In the genomic region with DNA sequence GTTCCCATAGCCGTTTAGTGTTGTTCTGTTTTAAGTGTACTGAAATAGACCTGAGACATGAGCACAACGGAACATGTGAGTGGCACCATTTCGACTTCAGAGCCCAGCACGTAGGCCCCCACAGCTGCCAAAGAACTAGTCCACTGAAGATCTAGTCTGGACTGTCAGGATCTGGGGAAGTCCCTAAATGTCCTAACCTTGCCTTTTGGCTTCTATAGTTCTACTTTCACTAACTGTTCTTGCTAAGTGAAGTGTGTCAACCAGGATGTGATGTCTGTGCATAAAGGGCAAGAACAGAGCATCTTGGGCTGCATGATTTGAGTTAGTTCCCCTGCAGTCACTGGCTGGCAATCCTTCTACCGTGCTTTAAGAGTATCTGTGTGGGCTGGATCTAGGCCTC, we compare ENCODE assay signal across 16 mouse cellular contexts. TPM values are rescaled to one million over a fixed set of nuclear protein-coding genes. Genes with fewer than 3 reads are reported as not detected.
DNase-seq lines count a peak whose midpoint lies in the region; ATAC-seq and TF ChIP-seq lines count a peak whose summit lies in the region.
"Had no signal": no experiment of that assay in that cellular context is flagged by ENCODE, and none has a peak within 500 bp of the region (broad histone marks: within the 10 kb centered on the region; RNA-seq: fewer than 3 reads in every experiment).

No protein-coding gene starts in this region.

- no peaks in the 10 kb centered on the region; the same call in 1 of the 2 replicates for H3K36me3 ChIP-seq in spleen, adult 2 months (ENCODE audit: control insufficient read depth, insufficient read depth, low read length)
- peaks cover 0 to 7% of the 10 kb centered on the region in 2 experiments for H3K36me3 ChIP-seq in CH12.LX (replicated peaks in 1 of 2; ENCODE audit: control insufficient read depth in 1 of 2, insufficient read depth in 1 of 2, low read length in 1 of 2)
- no peaks in the 10 kb centered on the region for H3K36me3 ChIP-seq in forebrain, embryonic 11.5 days (ENCODE audit: control insufficient read depth, insufficient read depth, low read length)
- H3K36me3 ChIP-seq in heart, embryonic 10.5 days, result no peaks in the 10 kb centered on the region
- H3K36me3 ChIP-seq: forebrain, embryonic 10.5 days; forebrain, embryonic 15.5 days; heart, embryonic 13.5 days; intestine, embryonic 15.5 days had no signal

- WGBS in spleen, adult 2 months, result 34% methylated on average over 5 of the region's 5 CpGs
- WGBS in forebrain, embryonic 11.5 days, result 84% methylated on average over 5 of the region's 5 CpGs
- 78% methylated on average over 5 of the region's 5 CpGs for WGBS in heart, embryonic 10.5 days

- no peak; the same call in 1 of the 2 replicates for TF ChIP-seq POLR2A in spleen, adult 2 months (IDR thresholded peaks at IDR 0.05; ENCODE audit: low read depth, low read length)
- no peak for TF ChIP-seq POLR2A in CH12.LX (IDR thresholded peaks at IDR 0.05; ENCODE audit: low read depth, low read length)

- peak; percentile 82 for TF ChIP-seq EP300 in CH12.LX (IDR thresholded peaks at IDR 0.05; ENCODE audit: low read length)

- in situ Hi-C loops in CH12.LX (cut with MboI; ENCODE audit: low pct_ligation_motif_present, low pct_unique_long_range_greater_than_20kb, low sequenced_read_pairs), result loop anchor here (5.0 to 10.0 kb wide), 3 partner anchors 34 to 196 kb away; no protein-coding TSS in a partner anchor

- no peak overlapping the region for H3K4me3 ChIP-seq in spleen, adult 2 months (ENCODE audit: extremely low read depth, insufficient read depth, insufficient read length)
- H3K4me3 ChIP-seq in CH12.LX (replicated peaks in 1 of 3; ENCODE audit: low read depth in 2 of 3, low read length in 2 of 3, poor library complexity in 1 of 3), result no peak overlapping the region
- H3K4me3 ChIP-seq in forebrain, embryonic 11.5 days (ENCODE audit: low read depth, low read length), result no peak overlapping the region
- H3K4me3 ChIP-seq in heart, embryonic 10.5 days, result no peak overlapping the region
- H3K4me3 ChIP-seq: erythroblast, embryonic 14.5 days; forebrain, embryonic 10.5 days; forebrain, embryonic 15.5 days; heart, embryonic 13.5 days; intestine, embryonic 15.5 days had no signal

- peaks cover 41% of the 10 kb centered on the region; the same call in 1 of the 2 replicates for H3K4me1 ChIP-seq in spleen, adult 2 months (ENCODE audit: control insufficient read depth, insufficient read depth, insufficient read length)
- peaks cover 24 to 62% of the 10 kb centered on the region in 2 experiments for H3K4me1 ChIP-seq in CH12.LX (ENCODE audit: control insufficient read depth in 1 of 2, insufficient read depth in 2 of 2)
- peaks cover 8% of the 10 kb centered on the region; the same call in 1 of the 2 replicates for H3K4me1 ChIP-seq in forebrain, embryonic 11.5 days (replicated peaks; ENCODE audit: control insufficient read depth, insufficient read depth, low read length)
- H3K4me1 ChIP-seq in heart, embryonic 10.5 days, result peaks cover 11% of the 10 kb centered on the region

- no peaks in the 10 kb centered on the region; the same call in 1 of the 2 replicates for H3K79me2 ChIP-seq in CH12.LX (replicated peaks; ENCODE audit: control insufficient read depth, extremely low read depth, insufficient read depth, poor library complexity, severe bottlenecking)

- H3K27ac ChIP-seq in spleen, adult 2 months (ENCODE audit: insufficient read depth, low read length), result peak overlapping the region; percentile 90
- H3K27ac ChIP-seq in CH12.LX (ENCODE audit: insufficient read depth, low read depth), result peak overlapping the region; percentile 74
- H3K27ac ChIP-seq in forebrain, embryonic 11.5 days (ENCODE audit: low read depth, low read length), result no peak overlapping the region
- H3K27ac ChIP-seq in heart, embryonic 10.5 days, result no peak overlapping the region
- H3K27ac ChIP-seq: forebrain, embryonic 10.5 days; forebrain, embryonic 15.5 days; heart, embryonic 13.5 days; hindbrain, postnatal 0 days; intestine, embryonic 15.5 days had no signal

- dilution Hi-C loops in CH12.LX (cut with MboI; ENCODE audit: extremely low pct_ligation_motif_present, extremely low pct_unique_long_range_greater_than_20kb, low sequenced_read_pairs), result no loop called here

- no peaks in the 10 kb centered on the region for H3K27me3 ChIP-seq in spleen, adult 2 months (ENCODE audit: control insufficient read depth, insufficient read depth, low read length)
- H3K27me3 ChIP-seq in CH12.LX (replicated peaks), result no peaks in the 10 kb centered on the region
- no peaks in the 10 kb centered on the region for H3K27me3 ChIP-seq in forebrain, embryonic 11.5 days (ENCODE audit: control insufficient read depth, insufficient read depth, low read length)
- peaks cover 8% of the 10 kb centered on the region for H3K27me3 ChIP-seq in heart, embryonic 10.5 days (ENCODE audit: insufficient read depth, poor library complexity, severe bottlenecking)
- H3K27me3 ChIP-seq: forebrain, embryonic 15.5 days; intestine, embryonic 15.5 days; Patski had no signal

- peak overlapping the region; percentile 58 for H3K4me2 ChIP-seq in CH12.LX (ENCODE audit: insufficient read depth, low read depth, poor library complexity, severe bottlenecking)
- H3K4me2 ChIP-seq in forebrain, embryonic 11.5 days (ENCODE audit: low read depth, low read length, severe bottlenecking), result no peak overlapping the region
- H3K4me2 ChIP-seq: forebrain, embryonic 15.5 days; intestine, embryonic 15.5 days had no signal

- no peaks in the 10 kb centered on the region for H3K9me3 ChIP-seq in CH12.LX (replicated peaks; ENCODE audit: low read length)
- no peaks in the 10 kb centered on the region for H3K9me3 ChIP-seq in forebrain, embryonic 11.5 days (ENCODE audit: control insufficient read depth, low read length)
- no peaks in the 10 kb centered on the region for H3K9me3 ChIP-seq in heart, embryonic 10.5 days
- H3K9me3 ChIP-seq: forebrain, embryonic 10.5 days; forebrain, embryonic 15.5 days; heart, embryonic 13.5 days; intestine, embryonic 15.5 days had no signal

- no peak for TF ChIP-seq CTCF in spleen, adult 2 months (IDR thresholded peaks at IDR 0.05; ENCODE audit: extremely low read depth, insufficient read depth, insufficient read length, insufficient replicate concordance)
- TF ChIP-seq CTCF in CH12.LX (conservative IDR thresholded peaks at IDR 0.05 in 1 of 2, IDR thresholded peaks at IDR 0.05 in 1 of 2; ENCODE audit: low read depth in 2 of 2, low read length in 2 of 2), result no peak

- peak; percentile 27; the same call in 1 of the 2 replicates for ATAC-seq in erythroblast, adult 5-6 weeks (replicated peaks; ENCODE audit: low FRiP score, poor library complexity, severe bottlenecking)
- peak; percentile 22 for ATAC-seq in neutrophil, adult 5-6 weeks (ENCODE audit: extremely low read depth, insufficient number of reproducible peaks, low FRiP score, poor library complexity, severe bottlenecking)
- no peak for ATAC-seq in forebrain, embryonic 11.5 days (replicated peaks; ENCODE audit: low FRiP score)
- ATAC-seq: intestine, embryonic 15.5 days had no signal

- no peak; the same call in 1 of the 2 replicates for TF ChIP-seq RAD21 in CH12.LX (IDR thresholded peaks at IDR 0.05; ENCODE audit: low read depth, low read length)

- DNase-seq in spleen, adult 2 months (ENCODE audit: low read depth in 1 of 2, low spot score in 2 of 2), result peak; percentile 49 to 71
- no peak for DNase-seq in spleen, adult 12 weeks (ENCODE audit: low spot score)
- DNase-seq in CH12.LX (ENCODE audit: extremely low read depth), result peak; percentile 94
- DNase-seq in embryo, embryonic 9.5 days (ENCODE audit: extremely low spot score), result no peak
- no peak for DNase-seq in forebrain, embryonic 11.5 days (ENCODE audit: low spot score)
- DNase-seq in heart, embryonic 10.5 days (ENCODE audit: low spot score), result no peak

- H3K9ac ChIP-seq in CH12.LX (ENCODE audit: insufficient read depth, low read depth), result no peak overlapping the region
- H3K9ac ChIP-seq in forebrain, embryonic 11.5 days (ENCODE audit: low read length), result no peak overlapping the region
- H3K9ac ChIP-seq: forebrain, embryonic 15.5 days; intestine, embryonic 15.5 days had no signal

TF ChIP-seq in CH12.LX, 34 proteins besides CTCF, POLR2A, EP300 and RAD21 (continues in another document):
- TF ChIP-seq MXI1 (IDR thresholded peaks at IDR 0.05; ENCODE audit: low read depth, low read length) (no peak; the same call in 1 of the 2 replicates), ETS1 (conservative IDR thresholded peaks at IDR 0.05; ENCODE audit: low read depth, low read length) (peak; percentile 89), NELFE (IDR thresholded peaks at IDR 0.05; ENCODE audit: low read depth, low read length) (peak; percentile 35; the same call in 1 of the 2 replicates), USF2 (conservative IDR thresholded peaks at IDR 0.05; ENCODE audit: low read depth, low read length) (no peak), SIN3A (IDR thresholded peaks at IDR 0.05; ENCODE audit: low read length) (peak; percentile 47; the same call in 1 of the 2 replicates), NRF1 (IDR thresholded peaks at IDR 0.05; ENCODE audit: low read depth, low read length) (peak; percentile 27; the same call in 1 of the 2 replicates), USF1 (IDR thresholded peaks at IDR 0.05; ENCODE audit: low read depth, low read length) (no peak), E2F4 (IDR thresholded peaks at IDR 0.05; ENCODE audit: insufficient replicate concordance, low read depth, low read length) (no peak), UBTF (IDR thresholded peaks at IDR 0.05; ENCODE audit: low read depth, low read length) (no peak), MEF2A (IDR thresholded peaks at IDR 0.05; ENCODE audit: borderline replicate concordance, low read depth, low read length) (peak; percentile 82; the same call in 1 of the 2 replicates), ZMIZ1 (IDR thresholded peaks at IDR 0.05; ENCODE audit: low read depth, low read length) (peak; percentile 55; the same call in 1 of the 2 replicates), TCF12 (IDR thresholded peaks at IDR 0.05; ENCODE audit: low read depth, low read length) (peak; percentile 79), JUND (conservative IDR thresholded peaks at IDR 0.05; ENCODE audit: low read depth, low read length) (peak; percentile 66; the same call in 1 of the 2 replicates), MAX (IDR thresholded peaks at IDR 0.05; ENCODE audit: low read length) (peak; percentile 88), KAT2A (IDR thresholded peaks at IDR 0.05; ENCODE audit: insufficient replicate concordance, low read length) (no peak)

RNA-seq across cellular contexts. Expression of a gene that starts 3.1 kb away (rescaled TPM):
- 98.5 and 112 TPM in 2 replicates for polyA plus RNA-seq in spleen, adult 2 months (2012; rRNA removed)
- total RNA-seq in CH12.LX (2012; rRNA removed) (12.3 and 18.6 TPM in 2 replicates), CH12.LX (2014; rRNA removed) (19.1 and 21.7 TPM in 2 replicates)
- polyA plus RNA-seq in CH12.LX (2012; ENCODE audit: insufficient read length, low read depth), result 30.6 and 33.8 TPM in 2 replicates
- total RNA-seq in erythroblast, adult 5-6 weeks (2015; ENCODE audit: low replicate concordance), result 9.6 and 13.3 TPM in 2 replicates
- total RNA-seq in erythroblast, adult 5-6 weeks (2017; ENCODE audit: low replicate concordance), result 1.4 and 3.7 TPM in 2 replicates
- 226 and 235 TPM in 2 replicates for total RNA-seq in neutrophil, adult 5-6 weeks (2017)
- not detected in 2 replicates for polyA plus RNA-seq in forebrain, embryonic 11.5 days (2014; fragmentation: Nextera tagmentation; extraction: Ambion mirVana)
- polyA plus RNA-seq in heart, embryonic 10.5 days (2016; fragmentation: Nextera tagmentation; extraction: Ambion mirVana), result 0.41 and 0.68 TPM in 2 replicates
- polyA plus RNA-seq: erythroblast, embryonic 14.5 days; forebrain, embryonic 15.5 days; hindbrain, embryonic 11.5 days; Patski had no signal

Comparison
In these comparisons a context has a peak if more than half of its experiments do, and no peak if none do; other contexts are left out.
1. DNase-seq: peak in spleen, adult 2 months (2 of 2) and CH12.LX (single experiment); none in spleen, adult 12 weeks (single experiment), embryo, embryonic 9.5 days (single experiment), forebrain, embryonic 11.5 days (single experiment) and heart, embryonic 10.5 days (single experiment).
2. H3K27ac ChIP-seq: peak in spleen, adult 2 months (single experiment) and CH12.LX (single experiment); none in forebrain, embryonic 11.5 days (single experiment) and heart, embryonic 10.5 days (single experiment).
3. RNA of a gene that starts 3.1 kb away (polyA plus RNA-seq): 98.5 to 112 TPM in spleen, adult 2 months and 30.6 to 33.8 TPM in CH12.LX; 0.41 to 0.68 TPM in heart, embryonic 10.5 days and not detected in forebrain, embryonic 11.5 days; every median in the first group is over 10 times any median in the second.